Mouse (Mus musculus): ENCODE measurements around the gene Ppp2r5b.

DNA sequence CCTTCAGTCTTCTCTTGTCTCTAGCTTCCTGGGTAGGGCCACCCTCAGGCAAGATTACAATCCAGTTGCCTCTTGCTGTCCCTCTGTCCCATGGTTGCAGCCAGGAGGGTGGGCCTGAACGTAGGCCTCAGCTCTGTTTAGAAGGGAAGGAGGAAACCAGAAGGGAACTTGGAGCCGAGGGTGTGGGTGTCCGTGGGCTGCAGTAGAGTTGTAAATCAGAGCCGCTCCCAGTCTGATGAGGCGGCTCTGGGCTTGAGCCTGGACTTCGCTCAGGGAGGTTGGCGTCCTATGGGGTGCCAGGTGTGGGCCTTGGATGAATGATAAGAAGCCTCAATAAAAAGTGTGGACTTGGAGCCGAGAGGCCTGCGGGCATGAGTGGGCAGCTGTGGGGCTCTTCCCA, 28.5 kb upstream of the Ppp2r5b start:
- TF ChIP-seq USF1 (IDR thresholded peaks at IDR 0.05; ENCODE audit: low read depth) (no peak), CTCF (IDR thresholded peaks at IDR 0.05; ENCODE audit: control insufficient read depth, insufficient read depth, insufficient read length) (no peak), MYOD1 (IDR thresholded peaks at IDR 0.05; ENCODE audit: control insufficient read depth, insufficient read length, low read depth) (no peak), MAX (IDR thresholded peaks at IDR 0.05) (no peak), MYOG (IDR thresholded peaks at IDR 0.05; ENCODE audit: control insufficient read depth, extremely low read depth, insufficient read length) (no peak), FOSL1 (IDR thresholded peaks at IDR 0.05; ENCODE audit: insufficient read depth, low read length, poor library complexity, severe bottlenecking) (no peak)

Data from C2C12 (cell line).